Mouse (Mus musculus) limb, embryonic 14.5 days (tissue): ENCODE data around the gene Ednra. TPM values are rescaled to one million over a fixed set of nuclear protein-coding genes. Genes with fewer than 3 reads are reported as not detected.

ENCODE experiments used
- ATAC-seq: fragments of 200-750 bp; cut with Nextera tagmentation; 2 replicates; pipeline ENCODE4 v1.8.0; 2017; ENCODE audit warnings: low read depth, moderate number of reproducible peaks, moderate TSS enrichment; ENCODE audit not compliant: low FRiP score
- DNase-seq: peaks from one replicate; pipeline ENCODE4 v3.0.0-alpha.2; 2015; ENCODE audit warnings: low spot score
- H3K27ac ChIP-seq: fragments of 300-500 bp; sonication (generic); replicated peaks from 2 replicates; pipeline ENCODE4 v1.5.1; 2014; ENCODE audit warnings: low read depth, mild to moderate bottlenecking, low read length, moderate library complexity, mixed read lengths
- H3K27me3 ChIP-seq: fragments of 300-500 bp; sonication (generic); 2 replicates; pipeline ENCODE4 v1.6.1; 2014; ENCODE audit warnings: low read length, mixed read lengths; ENCODE audit not compliant: control insufficient read depth, insufficient read depth
- H3K36me3 ChIP-seq: fragments of 300-500 bp; sonication (generic); 2 replicates; pipeline ENCODE4 v1.6.1; 2014; ENCODE audit warnings: mild to moderate bottlenecking, low read length, moderate library complexity, mixed read lengths; ENCODE audit not compliant: control insufficient read depth, insufficient read depth
- H3K4me1 ChIP-seq: fragments of 300-500 bp; sonication (generic); 2 replicates; pipeline ENCODE4 v1.6.1; 2014; ENCODE audit warnings: antibody characterized with exemption, low read length, mixed read lengths; ENCODE audit not compliant: control insufficient read depth, insufficient read depth
- H3K4me2 ChIP-seq: fragments of 300-500 bp; sonication (generic); replicated peaks from 2 replicates; pipeline ENCODE4 v1.6.1; 2014; ENCODE audit warnings: low read depth, mild to moderate bottlenecking, low read length, moderate library complexity; ENCODE audit not compliant: severe bottlenecking
- H3K4me3 ChIP-seq: fragments of 300-500 bp; sonication (generic); replicated peaks from 2 replicates; pipeline ENCODE4 v1.5.1; 2014; ENCODE audit warnings: low read length
- H3K9ac ChIP-seq: fragments of 300-500 bp; sonication (generic); 2 replicates; pipeline ENCODE4 v1.6.1; 2014; ENCODE audit warnings: mild to moderate bottlenecking, low read depth, low read length, moderate library complexity; ENCODE audit not compliant: severe bottlenecking
- H3K9me3 ChIP-seq: fragments of 300-500 bp; sonication (generic); 2 replicates; pipeline ENCODE4 v1.6.1; 2016; ENCODE audit warnings: low read length; ENCODE audit not compliant: control insufficient read depth
- POLR2A ChIP-seq: fragments of 200-500 bp; IDR thresholded peaks from 2 replicates; pipeline ENCODE4 v1.8.0; 2012; ENCODE audit warnings: inconsistent platforms, mild to moderate bottlenecking, moderate library complexity, borderline replicate concordance; ENCODE audit not compliant: insufficient read depth, insufficient read length; ENCODE audit errors: extremely low read depth
- WGBS: fragments of 180-500 bp; shearing (Covaris S2); extraction: QIAGEN DNeasy Blood & Tissue Kit; methylation state at CpG from one replicate; pipeline ENCODE4 v1.1.7; 2014; 5-methylcytosine and 5-hydroxymethylcytosine counted together
- polyA plus RNA-seq, 2 experiments: library from polyadenylated mRNA; depleted of rRNA in 1 of 2; stranded (reverse) in 1 of 2; unstranded in 1 of 2; fragments of >200 nt; fragmentation: Nextera tagmentation in 1 of 2; extraction: Ambion mirVana in 1 of 2; gene quantifications; 2 replicates each; pipeline versions ENCODE4 v1.2.1 to v1.2.3; 2012 to 2014

The Ednra gene
- polyA plus RNA-seq (2012; rRNA removed) (44.6 and 48.5 TPM in 2 replicates), polyA plus RNA-seq (2014; fragmentation: Nextera tagmentation; extraction: Ambion mirVana) (30.0 and 32.3 TPM in 2 replicates)

DNA sequence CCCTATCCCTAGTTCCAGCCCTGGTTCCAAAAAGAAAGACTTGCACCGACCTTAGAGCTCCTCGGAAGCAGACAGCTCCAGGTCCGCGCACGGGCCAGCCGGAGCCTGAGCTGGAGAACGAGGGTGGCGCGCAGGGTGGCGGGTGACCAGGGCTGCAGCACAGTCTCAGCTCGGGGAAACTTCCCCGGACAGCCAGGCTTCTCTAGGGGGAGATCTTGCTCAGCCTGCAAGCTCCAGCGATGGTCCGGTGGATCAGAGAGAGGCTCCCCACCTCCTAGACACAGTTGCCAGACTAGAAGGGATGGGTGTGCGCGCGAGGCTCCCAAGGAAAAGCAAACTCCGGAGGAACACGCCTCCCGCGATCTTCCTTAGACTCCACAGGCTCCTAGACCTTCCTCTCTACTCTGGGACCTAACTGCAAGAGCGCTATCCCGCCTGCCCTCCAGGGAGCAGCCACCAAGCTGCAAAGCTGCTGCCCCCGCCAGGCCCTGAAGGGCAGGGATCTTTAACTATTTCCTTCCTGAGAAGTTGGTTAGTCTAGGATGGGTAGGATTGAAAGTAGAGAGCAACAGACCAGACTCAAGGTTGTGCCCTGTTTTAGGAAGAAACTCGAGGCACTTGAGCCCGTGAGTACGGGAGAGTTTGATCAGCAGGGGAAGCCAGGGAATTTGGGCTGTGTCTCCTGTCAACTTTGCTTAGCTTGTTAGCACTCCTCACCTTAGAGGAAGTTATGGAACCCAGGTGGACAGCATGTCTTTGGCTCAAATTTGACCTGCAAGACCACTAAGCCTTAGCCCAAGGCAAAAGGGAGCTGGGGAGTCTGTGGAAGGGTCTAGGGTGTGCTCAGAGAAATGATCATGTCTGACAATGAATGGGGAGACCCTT lies at the start of gene Ednra:
Ednra (minus strand) TSS at position 419 of the 885 bp plus-strand sequence.
- H3K4me2 ChIP-seq: peak within 1 kb of the TSS; percentile 52
- under 1% methylated on average over 23 of the region's 27 CpGs for WGBS

DNA sequence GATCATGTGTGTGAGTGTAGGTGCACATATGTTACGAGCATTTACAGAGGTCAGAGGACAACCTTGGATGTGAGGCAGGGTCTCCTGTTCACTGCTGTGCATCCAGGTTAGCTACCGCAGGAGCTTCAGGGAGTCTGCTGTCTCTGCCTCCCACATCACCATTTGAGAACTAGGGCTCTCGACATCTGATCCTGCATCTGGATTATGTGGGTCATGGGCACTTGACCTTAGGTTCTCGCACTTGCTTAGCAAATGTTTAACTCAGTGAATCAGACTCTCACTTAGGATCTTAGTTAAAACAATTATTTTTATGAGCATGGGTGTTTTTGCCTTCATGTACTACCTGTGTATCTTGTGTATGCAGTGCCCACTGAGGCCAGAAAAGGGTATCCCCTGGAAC lies 49.6 kb upstream of the Ednra start:
- no peak for DNase-seq
- no peak overlapping the region for H3K4me2 ChIP-seq
- H3K9me3 ChIP-seq: no peaks in the 10 kb centered on the region
- TF ChIP-seq POLR2A: no peak
- no peak for ATAC-seq
- H3K9ac ChIP-seq: no peak overlapping the region
- WGBS: 51% methylated on average over 4 of the region's 4 CpGs
- H3K27me3 ChIP-seq: no peaks in the 10 kb centered on the region
- no peaks in the 10 kb centered on the region for H3K4me1 ChIP-seq
- no peak overlapping the region for H3K4me3 ChIP-seq
- no peaks in the 10 kb centered on the region for H3K36me3 ChIP-seq
- H3K27ac ChIP-seq: no peak overlapping the region

More for the DNA sequence above, at the start of gene Ednra:
- H3K9ac ChIP-seq: peak within 1 kb of the TSS; percentile 76
- ATAC-seq: peak; percentile 83
- no peaks in the 10 kb centered on the region for H3K9me3 ChIP-seq
- no peaks in the 10 kb centered on the region for H3K27me3 ChIP-seq
- peak; percentile 77 for DNase-seq
- peaks cover 10% of the 10 kb centered on the region; the same call in 1 of the 2 replicates for H3K36me3 ChIP-seq
- H3K4me3 ChIP-seq: peak within 1 kb of the TSS; percentile 54
- peak; percentile 48; the same call in 1 of the 2 replicates for TF ChIP-seq POLR2A
- peaks cover 12% of the 10 kb centered on the region for H3K4me1 ChIP-seq
- H3K27ac ChIP-seq: peak within 1 kb of the TSS; percentile 85

DNA sequence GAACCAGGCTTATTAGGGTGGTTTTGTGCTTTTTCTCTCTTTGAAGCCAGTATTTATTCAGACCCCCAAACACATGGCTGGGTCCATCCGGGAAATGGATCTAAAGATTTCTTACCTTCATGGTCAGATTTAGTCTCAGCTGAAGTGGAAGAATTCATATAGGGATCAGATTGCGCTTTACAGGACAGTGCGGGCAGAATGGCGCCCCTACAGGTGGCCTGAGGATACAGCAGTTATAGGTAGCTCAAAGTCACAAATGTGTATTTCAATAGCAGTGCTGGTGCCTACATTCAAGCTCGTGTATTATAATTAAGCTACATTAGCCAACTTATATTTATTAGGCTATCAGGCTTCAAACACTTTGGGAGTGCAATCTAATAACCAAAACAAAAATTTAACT lies 49.0 kb upstream of the Ednra start:
- H3K9me3 ChIP-seq: no peaks in the 10 kb centered on the region
- TF ChIP-seq POLR2A: no peak
- H3K4me1 ChIP-seq: no peaks in the 10 kb centered on the region
- no peaks in the 10 kb centered on the region for H3K27me3 ChIP-seq
- H3K4me2 ChIP-seq: no peak overlapping the region
- WGBS: 79% methylated on average over 5 of the region's 5 CpGs
- no peak for DNase-seq
- no peak overlapping the region for H3K9ac ChIP-seq
- H3K27ac ChIP-seq: no peak overlapping the region
- ATAC-seq: no peak
- no peak overlapping the region for H3K4me3 ChIP-seq
- no peaks in the 10 kb centered on the region for H3K36me3 ChIP-seq

DNA sequence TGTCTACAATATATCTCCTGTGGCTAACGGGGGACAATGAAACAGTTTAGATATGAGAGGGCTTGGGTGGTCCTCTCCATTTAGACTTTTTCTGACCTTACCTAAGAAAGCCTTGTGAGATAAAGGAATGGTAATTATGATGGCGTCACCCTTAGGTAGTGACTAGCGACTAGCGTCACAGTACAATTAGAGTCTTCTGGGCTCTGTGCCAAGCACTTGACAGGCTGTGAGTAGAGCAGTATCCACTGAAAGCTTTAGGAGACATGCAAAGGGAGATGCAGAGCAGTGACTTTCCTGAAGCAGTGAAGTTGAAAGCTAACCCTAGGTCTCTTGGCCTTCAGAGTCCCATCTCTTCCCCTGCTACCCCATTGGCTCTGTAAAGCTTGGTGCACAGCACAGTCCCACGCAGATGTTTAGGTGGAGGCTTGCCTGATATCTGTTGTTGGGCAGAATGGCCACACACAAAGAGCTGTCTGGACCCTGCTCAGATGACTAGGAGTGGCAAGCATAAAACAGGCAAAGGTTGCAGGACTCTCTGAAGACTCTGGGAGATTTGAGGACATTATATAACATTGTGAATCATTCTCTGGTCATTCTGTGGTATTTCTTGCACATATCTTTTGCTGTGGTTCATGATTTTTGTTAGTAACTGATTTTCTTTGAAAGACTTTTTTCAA lies 48.1 kb upstream of the Ednra start:
- Histone ChIP-seq H3K4me3 (no peak overlapping the region), H3K27ac (no peak overlapping the region), H3K4me2 (no peak overlapping the region), H3K36me3 (no peaks in the 10 kb centered on the region), H3K9ac (no peak overlapping the region), H3K9me3 (no peaks in the 10 kb centered on the region), H3K4me1 (no peaks in the 10 kb centered on the region), H3K27me3 (no peaks in the 10 kb centered on the region)
- WGBS: 52% methylated on average over 5 of the region's 5 CpGs
- ATAC-seq (no peak), DNase-seq (peak; percentile 59)
- no peak for TF ChIP-seq POLR2A

DNA sequence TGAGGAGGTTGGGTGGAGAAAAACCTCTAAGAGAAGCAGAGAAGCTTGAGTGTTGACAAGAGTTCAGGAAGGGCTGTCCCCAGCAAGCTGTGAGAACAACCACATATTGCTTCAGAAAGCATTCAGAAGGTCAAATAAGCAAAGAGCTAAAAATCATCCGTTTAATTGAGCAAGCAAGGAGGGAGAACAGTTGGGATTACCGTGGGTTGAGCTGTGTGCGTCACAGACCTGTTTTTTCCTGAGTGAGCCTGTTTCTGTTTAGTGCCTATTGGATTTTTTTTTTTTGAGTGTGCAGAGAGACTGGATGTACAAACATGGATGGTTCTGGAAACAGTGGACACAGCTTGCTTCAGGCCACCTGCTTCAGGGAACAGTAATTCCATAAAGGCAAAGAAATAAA lies 46.7 kb upstream of the Ednra start:
- Histone ChIP-seq H3K27me3 (no peaks in the 10 kb centered on the region), H3K9me3 (no peaks in the 10 kb centered on the region), H3K36me3 (no peaks in the 10 kb centered on the region), H3K4me3 (no peak overlapping the region), H3K4me2 (no peak overlapping the region), H3K9ac (no peak overlapping the region), H3K4me1 (no peaks in the 10 kb centered on the region), H3K27ac (no peak overlapping the region)
- ATAC-seq (no peak), DNase-seq (no peak)
- 53% methylated on average over 3 of the region's 3 CpGs for WGBS
- no peak for TF ChIP-seq POLR2A
